Mouse (Mus musculus): ENCODE measurements at regions not wholly inside any gene's neighbourhood (a gene's known extent, or its start where the extent isn't known, plus 50 kb on each side); places are given as distances from the start of the nearest gene placed in this dataset.

DNA sequence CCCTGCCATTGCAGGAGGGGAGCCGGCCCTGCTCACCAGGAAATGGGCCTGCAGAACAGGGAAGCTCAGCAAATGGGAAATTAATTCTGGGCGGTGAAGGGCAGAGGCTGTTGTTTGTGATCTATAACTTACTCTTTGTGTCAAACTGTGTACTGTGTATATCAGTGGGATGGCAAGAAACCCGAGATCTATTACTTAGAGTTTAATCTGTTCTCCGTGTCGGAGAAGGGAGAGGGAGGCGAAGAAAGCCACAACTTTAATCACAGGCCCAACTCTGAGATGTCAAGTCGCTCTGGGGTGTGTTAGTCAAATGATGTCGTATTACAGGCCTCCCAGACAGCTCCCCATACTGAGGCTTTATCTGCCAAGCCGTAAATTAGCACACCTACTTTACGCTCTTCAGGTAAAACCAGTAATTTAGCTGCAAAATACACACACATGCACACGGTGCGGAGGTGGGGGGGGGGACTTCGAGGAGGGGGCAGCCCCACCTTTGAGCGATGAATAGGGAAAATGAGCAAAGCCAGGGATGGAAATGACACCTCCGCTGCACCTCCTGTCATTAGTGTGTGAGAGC is 158.0 kb downstream of the Rplp1 start:
- H3K9me3 ChIP-seq (ENCODE audit: control insufficient read depth, low read length): no peaks in the 10 kb centered on the region
- no peak overlapping the region for H3K4me3 ChIP-seq (replicated peaks; ENCODE audit: low read length)

DNA sequence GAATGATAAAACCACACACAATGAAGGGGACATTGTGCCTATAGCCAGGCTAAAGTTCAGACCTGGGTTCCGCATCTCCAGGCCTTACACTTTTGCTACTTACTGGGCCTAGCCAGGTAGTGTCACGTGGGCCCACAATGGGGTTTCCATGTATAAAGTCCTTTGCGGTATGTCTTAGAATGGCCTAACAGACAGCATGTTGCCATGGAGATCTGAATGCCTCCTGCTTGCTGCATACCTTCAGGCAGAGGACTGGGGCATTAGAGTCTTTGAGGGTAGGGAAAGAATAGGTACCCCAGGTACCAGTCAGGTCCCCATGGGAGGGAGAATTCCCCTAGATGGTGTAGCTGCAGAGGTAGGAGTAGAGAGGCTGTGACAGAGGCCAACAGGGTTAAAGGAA is 159.0 kb downstream of the Rplp1 start:
- Histone ChIP-seq H3K9me3 (ENCODE audit: control insufficient read depth, low read length) (no peaks in the 10 kb centered on the region), H3K9ac (no peak overlapping the region), H3K4me1 (replicated peaks; ENCODE audit: control insufficient read depth, insufficient read depth, low read length) (peaks cover 21% of the 10 kb centered on the region), H3K27me3 (ENCODE audit: control insufficient read depth, insufficient read depth, low read length) (no peaks in the 10 kb centered on the region), H3K27ac (peak overlapping the region; percentile 63; the same call in 1 of the 2 replicates), H3K4me2 (replicated peaks) (no peak overlapping the region), H3K4me3 (replicated peaks; ENCODE audit: low read length) (no peak overlapping the region), H3K36me3 (replicated peaks; ENCODE audit: control insufficient read depth, insufficient read depth) (no peaks in the 10 kb centered on the region)
- no peak for ATAC-seq (ENCODE audit: low FRiP score)
- DNase-seq (ENCODE audit: low spot score): no peak
- WGBS: 67% methylated on average over 3 of the region's 3 CpGs

More for the DNA sequence above, 158.0 kb downstream of the Rplp1 start:
- peak; percentile 13 for ATAC-seq (ENCODE audit: low FRiP score)
- DNase-seq (ENCODE audit: low spot score): peak; percentile 48
- no peaks in the 10 kb centered on the region for H3K36me3 ChIP-seq (replicated peaks; ENCODE audit: control insufficient read depth, insufficient read depth)
- peak overlapping the region; percentile 13; the same call in 1 of the 2 replicates for H3K4me2 ChIP-seq (replicated peaks)
- 53% methylated on average over 15 of the region's 15 CpGs for WGBS
- peak overlapping the region; percentile 63 for H3K27ac ChIP-seq
- H3K9ac ChIP-seq: no peak overlapping the region
- H3K27me3 ChIP-seq (ENCODE audit: control insufficient read depth, insufficient read depth, low read length): no peaks in the 10 kb centered on the region
- H3K4me1 ChIP-seq (replicated peaks; ENCODE audit: control insufficient read depth, insufficient read depth, low read length): peaks cover 21% of the 10 kb centered on the region

DNA sequence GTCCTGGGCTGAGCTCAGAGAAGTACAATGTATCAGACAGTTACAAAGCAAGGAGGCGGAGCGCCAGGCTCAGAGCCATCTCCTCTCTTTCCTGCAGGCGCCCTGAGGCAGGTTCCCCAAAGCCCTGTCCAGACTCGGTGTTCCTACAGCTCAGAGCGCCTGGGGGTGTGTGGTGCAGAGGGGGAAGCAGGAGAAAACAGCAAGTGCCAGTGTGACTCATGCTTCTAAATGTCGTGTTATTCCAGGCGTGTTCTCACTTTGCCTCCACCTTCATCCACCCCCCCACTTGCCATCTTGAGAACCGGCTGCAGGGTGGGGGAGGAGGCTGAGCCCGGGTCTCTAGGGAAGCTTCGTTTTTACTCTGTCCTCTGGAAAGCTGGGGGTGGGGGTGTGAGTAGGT is 160.5 kb downstream of the Rplp1 start:
- DNase-seq (ENCODE audit: low spot score): no peak
- H3K27me3 ChIP-seq (ENCODE audit: control insufficient read depth, insufficient read depth, low read length): no peaks in the 10 kb centered on the region
- no peak overlapping the region for H3K27ac ChIP-seq
- H3K4me3 ChIP-seq (replicated peaks; ENCODE audit: low read length): no peak overlapping the region
- WGBS: 31% methylated on average over 9 of the region's 10 CpGs
- H3K36me3 ChIP-seq (replicated peaks; ENCODE audit: control insufficient read depth, insufficient read depth): no peaks in the 10 kb centered on the region
- no peak overlapping the region for H3K4me2 ChIP-seq (replicated peaks)
- H3K4me1 ChIP-seq (replicated peaks; ENCODE audit: control insufficient read depth, insufficient read depth, low read length): peaks cover 21% of the 10 kb centered on the region
- H3K9ac ChIP-seq: no peak overlapping the region
- no peak for ATAC-seq (ENCODE audit: low FRiP score)
- no peaks in the 10 kb centered on the region for H3K9me3 ChIP-seq (ENCODE audit: control insufficient read depth, low read length)

DNA sequence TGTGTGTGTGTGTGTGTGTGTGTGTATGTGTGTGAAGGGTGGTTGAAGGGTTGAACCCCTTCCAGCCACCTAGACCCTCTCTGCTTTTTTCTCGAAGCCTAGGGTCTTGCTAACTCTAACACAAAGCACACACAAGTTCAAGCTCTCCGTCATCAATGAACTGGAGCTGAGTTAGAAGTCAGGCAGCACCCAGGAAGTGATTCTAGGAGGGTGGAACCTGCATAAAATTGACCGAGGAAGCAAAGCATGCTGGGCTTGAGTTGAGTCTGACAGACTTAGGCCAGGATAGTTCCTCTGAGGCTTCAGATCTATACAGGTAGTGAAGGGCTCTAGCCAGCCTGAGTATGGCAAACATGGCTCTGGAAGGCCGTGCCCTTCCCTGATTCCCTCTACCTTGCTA is 165.1 kb downstream of the Rplp1 start:
- H3K36me3 ChIP-seq (replicated peaks; ENCODE audit: control insufficient read depth, insufficient read depth): no peaks in the 10 kb centered on the region
- no peak overlapping the region for H3K27ac ChIP-seq
- peaks cover 15% of the 10 kb centered on the region for H3K4me1 ChIP-seq (replicated peaks; ENCODE audit: control insufficient read depth, insufficient read depth, low read length)
- 92% methylated on average over 4 of the region's 4 CpGs for WGBS
- H3K4me2 ChIP-seq (replicated peaks): no peak overlapping the region
- no peak for DNase-seq (ENCODE audit: low spot score)
- H3K9ac ChIP-seq: no peak overlapping the region
- H3K9me3 ChIP-seq (ENCODE audit: control insufficient read depth, low read length): no peaks in the 10 kb centered on the region
- no peak for ATAC-seq (ENCODE audit: low FRiP score)
- H3K27me3 ChIP-seq (ENCODE audit: control insufficient read depth, insufficient read depth, low read length): no peaks in the 10 kb centered on the region
- H3K4me3 ChIP-seq (replicated peaks; ENCODE audit: low read length): no peak overlapping the region

DNA sequence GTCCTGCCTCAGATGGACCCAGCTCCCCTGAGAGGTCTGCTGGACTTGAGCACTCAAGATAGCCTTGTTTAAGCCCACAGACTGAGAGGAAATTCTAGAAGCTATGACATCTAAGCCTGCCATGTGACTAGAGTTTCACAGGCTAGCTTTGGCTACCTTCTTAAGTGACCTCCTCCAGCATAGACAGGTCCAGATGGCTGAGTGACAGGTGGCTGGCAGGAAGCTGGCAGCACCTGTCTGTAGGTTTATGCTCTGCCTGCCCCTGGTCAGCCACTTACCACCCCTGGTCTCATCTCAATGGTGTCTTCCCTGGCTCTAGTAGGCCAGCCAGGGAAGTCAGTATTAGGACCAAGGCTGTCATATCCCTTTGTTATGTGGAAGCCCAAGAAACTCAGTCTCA is 165.9 kb downstream of the Rplp1 start:
- no peak for DNase-seq (ENCODE audit: low spot score)
- Histone ChIP-seq H3K4me1 (replicated peaks; ENCODE audit: control insufficient read depth, insufficient read depth, low read length) (peaks cover 10% of the 10 kb centered on the region), H3K9me3 (ENCODE audit: control insufficient read depth, low read length) (no peaks in the 10 kb centered on the region), H3K4me3 (replicated peaks; ENCODE audit: low read length) (no peak overlapping the region), H3K27me3 (ENCODE audit: control insufficient read depth, insufficient read depth, low read length) (no peaks in the 10 kb centered on the region), H3K27ac (no peak overlapping the region), H3K4me2 (replicated peaks) (no peak overlapping the region), H3K9ac (no peak overlapping the region), H3K36me3 (replicated peaks; ENCODE audit: control insufficient read depth, insufficient read depth) (no peaks in the 10 kb centered on the region)
- no peak for ATAC-seq (ENCODE audit: low FRiP score)

DNA sequence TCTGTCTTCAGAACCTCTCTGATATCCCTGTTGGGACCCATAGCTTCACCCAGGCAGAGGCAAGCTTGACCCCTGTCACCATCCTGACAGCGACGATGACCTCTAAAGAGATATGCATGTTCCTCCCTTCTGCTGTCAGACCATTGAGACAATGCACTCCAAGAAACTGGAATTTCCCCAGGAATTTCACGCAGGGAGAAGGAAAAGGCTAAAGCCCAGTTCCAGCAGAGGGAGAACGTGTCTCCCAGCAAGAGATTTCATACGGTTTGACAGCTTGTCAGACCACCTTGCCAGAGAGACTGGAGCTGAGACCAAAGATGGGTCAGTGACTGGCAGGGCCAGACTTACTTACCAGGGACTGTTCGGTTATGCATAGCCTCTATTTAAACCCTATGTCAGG is 167.9 kb downstream of the Rplp1 start:
- WGBS: 43% methylated on average over 6 of the region's 6 CpGs
- Histone ChIP-seq H3K27me3 (ENCODE audit: control insufficient read depth, insufficient read depth, low read length) (no peaks in the 10 kb centered on the region), H3K4me1 (replicated peaks; ENCODE audit: control insufficient read depth, insufficient read depth, low read length) (peaks cover 8% of the 10 kb centered on the region; the same call in 1 of the 2 replicates), H3K9me3 (ENCODE audit: control insufficient read depth, low read length) (no peaks in the 10 kb centered on the region), H3K27ac (no peak overlapping the region), H3K36me3 (replicated peaks; ENCODE audit: control insufficient read depth, insufficient read depth) (no peaks in the 10 kb centered on the region), H3K4me3 (replicated peaks; ENCODE audit: low read length) (no peak overlapping the region), H3K4me2 (replicated peaks) (no peak overlapping the region), H3K9ac (no peak overlapping the region)
- DNase-seq (ENCODE audit: low spot score): no peak
- no peak for ATAC-seq (ENCODE audit: low FRiP score)

DNA sequence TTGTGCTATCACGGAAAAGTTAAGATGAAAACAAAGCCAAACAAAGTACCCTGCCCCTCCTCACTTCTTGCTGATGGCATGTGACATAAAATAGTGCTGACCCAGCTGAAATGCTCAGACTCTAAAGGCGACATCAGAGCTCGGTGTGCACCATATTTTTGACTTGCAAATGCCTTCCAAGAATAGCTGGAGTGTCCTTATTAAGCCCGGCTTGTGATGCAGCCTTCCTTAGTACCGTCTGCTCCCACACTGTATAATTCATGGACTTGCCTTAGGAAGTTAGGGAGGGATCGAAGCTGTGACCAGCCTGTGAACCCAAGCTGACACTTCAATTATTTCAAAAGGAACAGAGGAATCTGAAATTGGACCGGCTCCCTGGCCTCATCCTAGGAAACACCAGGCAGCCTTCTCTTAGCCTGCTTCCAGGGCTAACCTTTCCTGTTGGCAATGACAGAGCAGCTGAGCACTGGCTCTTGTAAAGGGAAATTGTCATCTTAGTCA is 169.0 kb downstream of the Rplp1 start:
- Histone ChIP-seq H3K27me3 (ENCODE audit: control insufficient read depth, insufficient read depth, low read length) (no peaks in the 10 kb centered on the region), H3K27ac (no peak overlapping the region), H3K4me1 (replicated peaks; ENCODE audit: control insufficient read depth, insufficient read depth, low read length) (peaks cover 8% of the 10 kb centered on the region; the same call in 1 of the 2 replicates), H3K9ac (no peak overlapping the region), H3K4me2 (replicated peaks) (no peak overlapping the region), H3K36me3 (replicated peaks; ENCODE audit: control insufficient read depth, insufficient read depth) (no peaks in the 10 kb centered on the region), H3K9me3 (ENCODE audit: control insufficient read depth, low read length) (no peaks in the 10 kb centered on the region), H3K4me3 (replicated peaks; ENCODE audit: low read length) (no peak overlapping the region)
- ATAC-seq (ENCODE audit: low FRiP score) (no peak), DNase-seq (ENCODE audit: low spot score) (no peak)
- 21% methylated on average over 7 of the region's 7 CpGs for WGBS

DNA sequence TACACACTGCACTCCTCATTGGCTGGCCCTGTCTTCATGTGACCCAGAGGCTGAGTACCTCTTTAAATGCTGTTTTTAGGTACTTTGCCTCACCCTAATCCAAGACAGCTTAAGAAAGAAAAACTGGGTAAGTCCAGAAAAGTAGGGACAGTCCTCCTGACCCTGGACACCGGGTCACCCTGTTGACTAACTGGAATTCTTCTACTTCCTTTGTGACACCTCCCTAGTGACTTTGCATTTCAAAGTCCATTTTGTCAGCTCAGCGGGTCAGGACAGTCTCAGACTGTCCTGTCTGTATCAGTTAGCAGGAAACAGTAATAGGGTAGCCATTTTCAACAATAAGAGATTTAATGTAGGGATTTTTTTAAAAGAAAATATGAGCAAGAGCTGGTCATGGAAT is 180.8 kb downstream of the Rplp1 start:
- Histone ChIP-seq H3K27ac (no peak overlapping the region), H3K9me3 (ENCODE audit: control insufficient read depth, low read length) (no peaks in the 10 kb centered on the region), H3K4me1 (replicated peaks; ENCODE audit: control insufficient read depth, insufficient read depth, low read length) (no peaks in the 10 kb centered on the region), H3K4me2 (replicated peaks) (no peak overlapping the region), H3K36me3 (replicated peaks; ENCODE audit: control insufficient read depth, insufficient read depth) (no peaks in the 10 kb centered on the region), H3K27me3 (ENCODE audit: control insufficient read depth, insufficient read depth, low read length) (no peaks in the 10 kb centered on the region), H3K4me3 (replicated peaks; ENCODE audit: low read length) (no peak overlapping the region), H3K9ac (no peak overlapping the region)
- 56% methylated on average over 2 of the region's 2 CpGs for WGBS
- no peak for ATAC-seq (ENCODE audit: low FRiP score)
- no peak for DNase-seq (ENCODE audit: low spot score)

DNA sequence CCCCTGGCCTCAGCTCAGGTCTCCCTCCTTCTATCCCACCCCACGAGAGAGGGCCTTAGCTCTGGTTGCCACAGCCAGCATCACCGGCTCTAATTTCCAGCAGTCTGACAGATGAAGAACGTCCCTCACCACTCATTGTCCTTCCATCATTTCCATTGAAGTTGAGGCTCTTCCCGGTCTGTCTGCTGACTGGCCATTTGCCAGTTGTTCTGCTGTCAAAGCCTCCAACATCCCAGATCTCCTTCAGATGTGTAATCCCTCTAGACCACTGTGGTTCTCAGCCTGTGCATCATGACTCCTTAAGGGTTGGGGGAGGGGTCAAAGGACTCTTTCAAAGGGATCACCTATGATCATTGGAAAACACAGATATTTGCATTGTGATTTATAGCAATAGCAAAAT is 181.6 kb downstream of the Rplp1 start:
- no peak for ATAC-seq (ENCODE audit: low FRiP score)
- WGBS: 64% methylated on average over 4 of the region's 4 CpGs

DNA sequence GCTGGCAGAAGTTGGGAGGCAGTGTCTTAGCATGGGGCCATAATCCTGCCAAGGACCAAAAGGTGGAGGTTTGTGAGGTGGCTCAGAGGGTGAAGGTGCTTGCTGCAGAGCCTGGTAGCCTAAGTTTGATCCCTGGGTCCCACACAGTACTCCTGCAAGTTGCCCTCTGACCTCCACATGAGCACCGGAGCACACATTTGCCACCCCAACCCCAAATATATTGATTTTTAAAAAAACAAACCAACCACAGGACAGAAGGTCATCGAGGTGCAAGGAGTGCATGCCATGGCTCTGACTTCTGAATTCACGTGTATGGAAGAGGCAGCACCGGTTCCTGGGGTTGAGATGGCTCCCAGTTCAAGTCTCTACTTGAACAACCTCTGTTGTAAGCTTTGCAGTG is 186.2 kb downstream of the Rplp1 start:
- no peaks in the 10 kb centered on the region for H3K36me3 ChIP-seq (replicated peaks; ENCODE audit: control insufficient read depth, insufficient read depth)
- DNase-seq (ENCODE audit: low spot score): no peak
- H3K9ac ChIP-seq: no peak overlapping the region
- no peak overlapping the region for H3K4me3 ChIP-seq (replicated peaks; ENCODE audit: low read length)
- H3K27me3 ChIP-seq (ENCODE audit: control insufficient read depth, insufficient read depth, low read length): no peaks in the 10 kb centered on the region
- no peak overlapping the region for H3K27ac ChIP-seq
- no peak for ATAC-seq (ENCODE audit: low FRiP score)
- no peaks in the 10 kb centered on the region for H3K4me1 ChIP-seq (replicated peaks; ENCODE audit: control insufficient read depth, insufficient read depth, low read length)
- H3K9me3 ChIP-seq (ENCODE audit: control insufficient read depth, low read length): no peaks in the 10 kb centered on the region
- WGBS: 83% methylated on average over 4 of the region's 4 CpGs
- no peak overlapping the region for H3K4me2 ChIP-seq (replicated peaks)

More for the DNA sequence above, 181.6 kb downstream of the Rplp1 start:
- H3K4me3 ChIP-seq (replicated peaks; ENCODE audit: low read length): no peak overlapping the region
- no peak overlapping the region for H3K9ac ChIP-seq
- DNase-seq (ENCODE audit: low spot score): no peak
- no peak overlapping the region for H3K27ac ChIP-seq
- H3K36me3 ChIP-seq (replicated peaks; ENCODE audit: control insufficient read depth, insufficient read depth): no peaks in the 10 kb centered on the region
- H3K4me1 ChIP-seq (replicated peaks; ENCODE audit: control insufficient read depth, insufficient read depth, low read length): no peaks in the 10 kb centered on the region
- no peak overlapping the region for H3K4me2 ChIP-seq (replicated peaks)
- H3K9me3 ChIP-seq (ENCODE audit: control insufficient read depth, low read length): no peaks in the 10 kb centered on the region
- H3K27me3 ChIP-seq (ENCODE audit: control insufficient read depth, insufficient read depth, low read length): no peaks in the 10 kb centered on the region

Data from hindbrain, embryonic 14.5 days (tissue).